Mouse (Mus musculus) T-cell, adult 2 months (primary cell): ENCODE data around the gene Auts2.

Source experiments
- DNase-seq: peaks from one replicate; pipeline ENCODE4 v3.0.0; 2022; ENCODE audit warnings: low spot score

The Auts2 gene

DNA sequence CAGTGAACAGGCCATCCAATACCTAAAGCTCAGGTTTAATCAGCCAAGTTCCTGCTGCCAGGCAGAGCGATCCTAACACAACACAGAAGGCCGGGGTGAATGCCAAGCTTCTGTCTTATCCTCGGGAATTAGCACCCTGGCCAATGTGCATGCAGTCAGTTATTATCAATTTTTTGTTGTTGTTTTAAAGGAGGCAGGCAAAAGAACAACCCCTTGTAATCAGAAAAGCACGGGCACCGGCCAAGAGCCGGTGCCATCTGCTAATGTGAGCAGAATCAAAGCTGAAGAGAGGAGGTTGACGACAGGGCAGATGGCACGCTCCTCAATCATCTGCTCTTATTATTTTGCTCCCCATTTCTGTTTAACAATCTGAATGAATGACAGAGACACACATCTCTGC is 373.1 kb downstream of the Auts2 start:
- DNase-seq = no peak

DNA sequence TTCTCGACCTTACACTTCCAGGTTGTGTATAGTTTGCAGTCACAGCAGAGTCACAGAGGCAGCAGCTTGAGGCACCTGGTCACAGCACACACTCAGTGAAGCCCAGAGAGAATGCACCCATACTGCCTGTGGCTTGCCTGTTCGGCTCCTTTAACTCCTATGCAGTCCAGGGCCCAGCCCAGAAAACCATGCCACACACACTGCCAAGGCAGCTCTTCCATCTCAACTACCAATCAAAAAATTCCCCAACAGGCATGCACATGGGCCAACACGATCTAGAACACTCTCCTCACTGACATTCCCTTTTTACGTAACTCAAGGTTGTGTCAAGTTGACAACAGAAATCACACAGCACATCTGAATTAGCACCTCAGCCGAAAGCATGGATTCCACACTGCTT is 374.3 kb downstream of the Auts2 start:
- DNase-seq = no peak

DNA sequence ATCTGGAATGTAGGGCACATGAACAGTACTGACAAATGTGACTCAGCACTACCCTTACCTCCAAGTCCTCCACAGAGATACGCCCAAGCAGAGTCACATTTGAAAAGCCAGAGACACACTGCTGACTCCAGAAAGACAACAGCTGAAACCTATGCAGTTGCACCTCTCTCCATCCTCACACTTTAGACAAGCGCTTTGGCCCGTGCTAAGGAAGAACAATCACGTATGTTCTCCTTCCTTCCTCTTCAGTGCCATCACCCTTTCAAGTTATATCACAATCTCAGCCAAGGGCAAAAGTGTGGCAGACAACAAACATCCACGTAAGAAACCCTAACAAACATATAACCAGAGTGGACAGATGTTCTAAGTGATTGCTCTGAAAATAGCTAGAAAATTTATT is 374.9 kb downstream of the Auts2 start:
- DNase-seq = no peak

DNA sequence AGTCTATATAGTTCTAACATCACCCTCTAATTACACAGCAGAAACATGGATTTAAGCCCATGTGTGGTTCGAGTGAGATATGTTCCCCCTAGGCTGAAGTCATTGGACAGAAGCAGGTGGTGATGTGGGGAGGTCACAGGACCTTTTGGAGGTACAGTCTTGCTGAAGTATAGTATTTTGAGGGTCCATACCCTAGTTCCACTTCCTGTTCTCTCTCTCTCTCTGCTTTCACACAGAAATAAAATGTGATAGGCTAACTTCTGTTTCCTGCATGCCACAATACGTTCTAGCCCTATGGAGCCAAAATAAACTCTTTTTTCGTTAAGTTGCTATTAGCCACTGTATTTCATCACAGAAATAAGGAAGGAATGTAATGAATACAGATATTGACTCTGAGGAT is 376.6 kb downstream of the Auts2 start:
- DNase-seq = no peak

DNA sequence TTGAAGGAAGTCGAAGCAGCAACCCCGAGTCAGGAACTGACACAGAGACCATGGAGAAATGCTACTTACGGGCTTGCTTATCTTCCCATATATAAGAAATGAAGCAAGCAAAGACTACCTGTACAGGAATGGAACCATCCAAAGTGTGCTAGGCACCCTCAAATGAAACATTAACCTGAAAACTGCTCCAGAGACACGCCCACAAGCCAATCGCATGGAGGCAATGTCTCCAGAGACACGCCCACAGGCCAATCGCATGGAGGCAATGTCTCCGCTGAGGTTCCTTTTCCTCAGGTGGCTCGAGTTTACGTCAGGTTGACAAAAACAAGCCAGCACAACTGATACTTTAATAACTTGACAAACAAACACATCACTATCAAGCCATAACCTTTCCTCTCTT is 379.2 kb downstream of the Auts2 start:
- DNase-seq = no peak

DNA sequence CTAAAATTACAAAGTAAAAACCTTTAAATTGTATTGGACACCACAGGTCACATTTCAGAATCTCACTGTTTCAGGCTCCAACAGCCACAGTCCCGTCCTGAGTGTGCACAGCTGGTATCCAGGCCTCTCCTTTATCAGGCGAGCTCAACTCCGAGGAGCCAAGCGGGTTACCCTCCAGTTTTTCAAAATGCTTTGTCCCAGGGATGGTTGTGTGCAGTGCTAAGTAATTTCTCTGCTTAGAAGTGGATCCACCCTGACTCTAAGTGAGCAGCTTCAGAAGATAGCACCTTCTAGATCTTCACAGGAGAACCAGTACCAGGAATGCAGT is 381.0 kb downstream of the Auts2 start:
- no peak for DNase-seq

DNA sequence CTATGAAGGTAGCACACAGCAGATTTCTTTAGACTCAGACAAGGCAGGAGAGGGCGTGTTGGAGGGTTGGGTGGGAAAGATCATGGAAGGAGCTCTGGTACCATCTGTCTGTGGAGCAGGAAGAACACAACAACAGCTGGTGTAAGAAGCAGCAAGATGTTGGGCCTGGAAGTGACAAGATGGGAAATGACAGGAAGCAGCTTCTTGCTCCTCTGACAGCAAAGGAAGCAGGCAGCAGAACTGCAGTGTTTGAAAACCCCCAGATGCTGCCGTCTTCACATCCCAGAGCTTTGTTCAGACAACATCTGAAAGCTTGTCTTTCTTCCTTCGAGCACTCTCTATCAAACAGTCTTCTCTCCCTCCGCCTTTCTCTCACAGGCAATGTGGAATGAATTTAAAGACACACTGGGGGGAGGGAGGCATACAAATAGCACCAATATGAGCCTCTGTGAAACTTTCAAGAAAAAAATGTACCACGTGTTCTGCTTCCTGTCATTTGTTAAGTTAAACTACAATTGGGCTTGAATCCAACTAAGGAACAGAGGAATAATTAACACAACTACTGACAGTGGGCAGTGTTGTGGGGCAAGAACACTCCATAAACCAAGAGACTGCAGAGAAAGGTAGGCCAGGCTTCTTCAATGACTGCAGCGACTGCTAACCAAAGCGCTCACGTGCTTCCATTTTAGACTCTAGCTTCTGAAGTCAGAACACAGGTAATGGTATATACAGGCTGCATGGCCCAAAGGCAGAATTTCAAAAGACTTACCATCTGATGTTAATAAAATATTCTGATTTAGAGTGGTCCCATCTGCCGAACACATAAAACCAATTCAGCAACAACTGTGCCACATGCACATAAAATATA is 381.6 kb downstream of the Auts2 start:
- DNase-seq = no peak

DNA sequence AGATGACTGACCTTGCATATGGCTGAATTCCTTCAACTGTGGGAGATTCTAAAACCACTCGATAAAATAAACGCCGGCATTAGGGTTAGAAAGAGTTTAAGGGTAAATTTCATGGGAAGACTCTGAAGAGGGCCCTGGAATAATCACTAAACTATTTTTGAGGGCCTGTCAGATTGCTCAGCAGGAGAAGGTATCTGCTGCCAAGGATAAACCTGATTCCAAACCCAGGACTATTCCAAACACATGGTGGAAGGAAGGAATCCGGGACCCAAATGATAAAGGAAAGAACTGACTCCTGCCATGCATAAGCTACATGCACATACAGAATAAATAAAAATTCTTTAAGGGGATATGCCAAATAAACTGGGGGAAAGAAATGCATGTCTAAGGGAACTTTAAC is 399.0 kb downstream of the Auts2 start:
- no peak for DNase-seq

DNA sequence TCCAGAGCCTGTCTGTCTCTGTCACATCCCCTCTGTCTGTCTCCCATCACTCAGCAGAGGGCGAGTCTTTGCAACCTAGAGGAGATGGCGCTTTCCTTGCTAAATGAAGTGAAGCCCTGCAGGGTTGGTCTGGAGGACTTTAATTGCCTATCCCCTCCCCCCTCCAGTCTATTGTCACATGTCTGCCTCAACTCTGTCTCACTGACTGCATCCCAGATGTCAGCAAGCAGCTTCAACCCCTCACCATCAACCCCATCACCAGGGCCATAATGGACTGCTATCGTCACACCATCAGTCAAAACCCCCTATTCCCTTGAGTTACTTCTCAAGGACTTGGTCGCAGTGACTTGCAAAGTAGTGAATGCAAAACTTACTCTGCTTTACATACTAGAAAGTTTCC is 402.3 kb downstream of the Auts2 start:
- DNase-seq = no peak

DNA sequence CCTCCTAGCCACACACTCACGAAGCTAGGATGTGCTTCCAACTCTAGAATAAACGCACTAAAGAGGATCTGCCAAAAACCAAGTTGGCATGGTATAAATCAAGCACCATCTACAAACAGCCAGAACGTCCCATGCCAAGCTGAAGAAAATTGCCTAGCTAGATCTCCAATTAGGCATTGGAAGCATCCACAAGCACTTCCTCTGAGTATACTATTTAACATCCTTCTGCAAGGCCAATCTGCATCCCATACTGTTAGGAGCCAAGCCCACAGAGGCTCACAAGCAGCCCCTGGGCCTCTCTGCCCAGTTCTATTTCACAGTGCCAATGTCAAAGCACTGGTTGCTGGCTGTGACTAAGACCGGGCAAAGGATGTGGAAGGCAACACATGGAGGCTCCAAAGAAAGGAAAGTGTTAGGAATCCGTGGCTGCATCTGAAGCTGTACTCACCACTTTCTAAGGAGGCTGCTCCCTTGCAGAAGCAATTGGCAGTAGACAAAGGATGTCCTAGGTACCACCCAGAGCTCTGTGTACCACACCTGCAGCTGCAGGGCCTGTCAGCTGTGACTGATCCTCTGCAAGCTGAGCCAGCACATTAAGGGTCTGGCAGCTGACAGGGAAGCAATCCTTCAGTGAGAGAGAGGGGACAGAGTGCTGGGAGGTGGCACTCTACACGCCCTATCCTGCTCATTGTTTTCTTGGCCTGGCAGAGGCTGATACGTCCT is 407.0 kb downstream of the Auts2 start:
- DNase-seq = no peak

DNA sequence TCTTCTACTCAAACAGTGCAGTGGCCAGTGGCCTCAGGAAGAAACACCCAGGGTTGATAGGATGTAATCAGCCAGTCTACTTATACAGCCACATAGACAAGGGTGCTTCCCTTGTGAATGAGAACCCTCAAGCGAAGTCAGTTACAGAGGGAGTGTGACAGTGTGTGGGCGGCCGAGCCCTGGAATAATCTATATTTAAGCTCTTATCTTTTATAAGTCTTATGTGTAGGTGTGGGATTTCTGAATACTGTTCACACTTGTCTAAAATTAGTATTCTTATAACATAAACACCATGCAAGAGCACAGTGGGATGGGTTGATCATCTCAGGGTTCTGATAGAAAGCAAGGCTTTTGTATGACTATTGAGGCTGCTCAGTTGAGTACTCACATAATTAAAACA is 411.2 kb downstream of the Auts2 start:
- DNase-seq = no peak

DNA sequence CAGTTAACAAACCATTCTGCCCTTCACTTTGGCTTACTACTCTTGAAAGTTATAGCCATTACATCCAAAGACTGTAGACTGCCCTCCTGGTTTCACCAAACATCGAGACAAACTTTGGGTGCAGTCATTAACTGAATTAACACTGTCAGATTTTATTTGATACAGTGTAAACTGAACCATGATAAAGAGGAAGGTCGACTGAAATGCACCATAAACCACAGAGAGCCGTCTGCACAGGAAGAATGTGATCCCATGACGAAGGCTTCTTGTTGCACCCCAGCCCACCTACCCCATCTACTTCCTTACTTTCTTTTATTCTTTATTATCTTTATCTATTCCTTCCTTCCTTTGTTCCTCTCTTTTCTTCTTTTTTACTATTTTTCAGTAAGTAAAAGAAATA is 412.6 kb downstream of the Auts2 start:
- no peak for DNase-seq

DNA sequence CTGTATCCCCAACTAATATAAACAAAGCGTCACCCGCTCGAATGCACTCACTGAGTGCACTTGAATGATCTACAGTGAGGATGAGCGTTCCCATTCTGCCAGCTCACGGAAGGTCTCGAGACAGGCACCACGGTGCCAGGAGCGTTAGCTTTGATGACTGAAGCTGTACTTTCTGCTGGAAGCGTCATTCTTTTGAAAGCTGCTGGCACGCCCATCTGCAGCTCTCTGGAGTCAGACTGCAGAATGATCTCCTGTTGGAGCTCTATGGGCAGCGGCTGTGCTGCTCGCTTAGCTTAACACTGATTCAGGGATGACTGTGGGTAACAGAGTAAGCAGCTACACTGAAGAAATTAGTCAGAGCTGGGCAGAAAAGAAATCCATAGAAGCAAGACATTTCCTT is 416.5 kb downstream of the Auts2 start:
- DNase-seq = no peak

DNA sequence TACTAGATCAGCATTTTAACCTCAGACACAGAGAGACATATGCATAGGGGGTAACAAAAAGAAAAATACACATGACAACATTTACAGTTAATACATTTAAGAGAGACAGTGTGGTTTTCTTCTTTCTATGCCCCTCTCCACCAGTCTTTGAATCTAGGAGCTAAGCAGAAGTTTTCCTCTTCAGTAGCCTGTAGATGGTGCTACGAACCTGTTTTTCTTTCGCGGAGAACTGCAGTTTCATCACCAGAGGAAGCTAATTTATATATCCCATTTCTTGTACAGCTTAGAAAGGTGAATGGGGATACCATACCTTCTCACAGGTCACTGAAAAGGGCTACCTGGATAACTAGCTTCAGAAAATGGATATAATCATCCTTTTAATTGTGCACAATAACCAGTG is 427.5 kb downstream of the Auts2 start:
- no peak for DNase-seq

DNA sequence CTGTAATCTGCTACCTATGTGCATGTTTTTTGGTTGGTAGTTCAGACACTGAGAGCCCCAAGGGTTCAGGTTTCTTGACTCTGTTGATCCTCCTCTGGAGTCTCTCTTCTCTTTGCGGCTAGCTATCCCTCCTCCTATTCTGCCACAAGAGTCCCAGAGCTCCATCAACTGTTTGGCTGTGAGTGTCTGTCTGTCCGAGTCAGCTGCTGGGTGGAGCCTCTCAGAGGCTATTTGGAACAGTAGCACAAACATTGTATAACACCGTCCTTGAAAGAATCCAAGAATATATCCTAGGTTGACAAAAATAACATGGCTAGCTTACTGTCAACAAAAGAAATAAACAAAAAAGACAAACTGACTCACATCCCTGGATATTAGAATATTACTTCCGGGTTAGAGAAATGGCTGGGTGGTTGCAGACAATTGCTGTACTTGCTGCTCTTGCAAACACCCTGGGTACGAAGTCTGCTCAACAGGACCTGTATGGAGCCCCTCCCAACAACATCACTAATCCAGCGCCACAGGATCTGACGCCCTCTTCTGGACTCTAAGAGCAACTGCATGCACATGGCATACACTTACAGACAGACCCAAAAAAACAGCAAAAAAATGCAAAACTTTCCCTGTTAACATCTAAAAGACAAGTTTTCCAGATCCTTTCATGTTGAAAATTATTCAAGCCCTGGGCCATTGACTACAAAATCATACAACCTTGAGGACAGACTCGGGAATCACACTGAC is 428.4 kb downstream of the Auts2 start:
- no peak for DNase-seq

DNA sequence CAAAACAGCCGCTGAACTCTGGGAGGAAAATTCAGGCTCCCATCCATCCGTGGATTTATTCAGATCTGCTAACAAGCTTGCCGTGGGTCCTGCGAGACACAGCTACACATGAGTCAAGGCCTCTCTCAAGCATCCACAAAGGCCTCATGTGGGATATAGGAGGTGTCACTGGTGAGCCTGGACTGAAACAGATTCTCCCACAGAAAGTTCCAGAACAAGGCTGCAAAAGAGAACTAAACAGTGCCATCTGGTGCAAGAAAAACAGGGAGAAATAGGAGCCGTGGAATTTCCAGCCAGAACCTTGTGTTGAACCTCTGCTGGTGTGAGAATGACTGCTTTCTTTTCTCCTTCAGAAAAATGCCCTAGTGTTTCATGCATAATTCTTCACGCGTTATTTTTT is 429.7 kb downstream of the Auts2 start:
- no peak for DNase-seq

DNA sequence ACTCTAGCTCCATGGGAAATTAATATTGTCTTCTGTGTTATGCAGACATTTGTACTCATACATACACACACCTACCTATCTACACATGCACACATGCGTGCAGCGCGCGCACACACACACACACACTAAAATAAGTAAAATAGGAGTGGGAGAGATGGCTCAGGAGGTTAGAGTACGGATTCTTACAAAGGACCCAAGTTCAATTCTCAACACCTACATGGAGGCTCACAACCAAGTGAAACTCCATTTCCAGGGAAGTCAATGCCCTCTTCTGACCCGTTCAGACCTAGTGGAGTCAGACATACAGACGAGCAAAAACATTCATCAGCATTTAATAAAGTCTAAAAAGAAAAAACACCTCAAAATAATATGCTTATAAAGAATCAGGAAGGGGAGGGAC is 430.5 kb downstream of the Auts2 start:
- DNase-seq = no peak

DNA sequence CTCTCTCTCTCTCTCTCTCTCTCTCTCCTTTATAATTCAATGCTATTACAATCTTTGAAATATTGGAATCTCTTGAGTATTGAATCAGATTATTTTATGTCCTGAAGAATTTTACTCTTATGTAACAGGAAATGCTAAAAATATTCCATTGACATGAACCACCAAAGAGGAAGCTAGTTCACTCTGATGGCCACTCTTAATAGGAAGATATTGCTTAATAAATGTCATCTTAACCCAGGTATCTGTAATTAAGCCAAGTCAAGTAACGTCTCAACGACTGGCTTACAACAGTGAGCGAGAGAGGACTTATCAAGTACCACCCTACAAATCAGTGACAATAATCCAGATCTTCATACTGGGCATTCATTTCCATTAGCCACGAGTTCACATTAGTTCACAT is 440.7 kb downstream of the Auts2 start:
- no peak for DNase-seq

DNA sequence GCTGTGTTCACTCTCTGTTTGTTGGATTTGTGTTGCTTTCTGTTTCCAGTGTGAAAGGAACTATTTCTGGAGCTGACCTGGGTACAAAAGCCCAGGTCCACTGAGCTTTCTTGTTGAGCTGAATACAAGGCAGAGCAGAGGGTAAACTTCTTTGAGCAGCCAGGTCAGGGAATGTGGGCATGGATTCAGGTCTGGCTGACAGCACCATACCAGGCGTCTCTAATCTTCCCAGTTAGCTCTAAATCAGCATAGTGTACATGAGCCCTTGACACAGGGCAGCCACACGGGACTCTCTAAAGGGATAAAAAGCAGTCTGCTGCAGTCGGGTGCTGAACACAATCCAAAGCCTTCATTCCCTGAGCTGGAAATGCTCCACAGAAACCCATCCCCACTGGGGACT is 444.7 kb downstream of the Auts2 start:
- no peak for DNase-seq

DNA sequence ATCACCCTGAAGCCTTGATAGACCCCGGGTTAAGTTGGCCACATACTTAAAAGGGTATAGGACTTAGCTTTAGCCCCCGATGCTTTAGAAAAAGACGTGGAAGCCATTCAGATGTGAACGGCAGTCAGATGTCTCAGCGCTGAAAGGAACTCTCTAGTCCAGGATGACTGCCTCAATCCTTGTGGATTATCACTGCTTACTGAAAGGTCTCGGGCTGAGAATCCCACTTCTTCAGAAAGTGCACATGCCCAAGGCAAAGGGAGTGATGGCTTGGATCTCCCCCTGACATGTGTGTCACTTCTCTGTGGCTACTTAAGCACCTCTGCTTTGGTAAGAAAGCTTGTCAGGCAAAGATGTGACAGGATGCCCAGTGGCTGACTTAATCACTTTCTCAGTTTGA is 450.4 kb downstream of the Auts2 start:
- no peak for DNase-seq

DNA sequence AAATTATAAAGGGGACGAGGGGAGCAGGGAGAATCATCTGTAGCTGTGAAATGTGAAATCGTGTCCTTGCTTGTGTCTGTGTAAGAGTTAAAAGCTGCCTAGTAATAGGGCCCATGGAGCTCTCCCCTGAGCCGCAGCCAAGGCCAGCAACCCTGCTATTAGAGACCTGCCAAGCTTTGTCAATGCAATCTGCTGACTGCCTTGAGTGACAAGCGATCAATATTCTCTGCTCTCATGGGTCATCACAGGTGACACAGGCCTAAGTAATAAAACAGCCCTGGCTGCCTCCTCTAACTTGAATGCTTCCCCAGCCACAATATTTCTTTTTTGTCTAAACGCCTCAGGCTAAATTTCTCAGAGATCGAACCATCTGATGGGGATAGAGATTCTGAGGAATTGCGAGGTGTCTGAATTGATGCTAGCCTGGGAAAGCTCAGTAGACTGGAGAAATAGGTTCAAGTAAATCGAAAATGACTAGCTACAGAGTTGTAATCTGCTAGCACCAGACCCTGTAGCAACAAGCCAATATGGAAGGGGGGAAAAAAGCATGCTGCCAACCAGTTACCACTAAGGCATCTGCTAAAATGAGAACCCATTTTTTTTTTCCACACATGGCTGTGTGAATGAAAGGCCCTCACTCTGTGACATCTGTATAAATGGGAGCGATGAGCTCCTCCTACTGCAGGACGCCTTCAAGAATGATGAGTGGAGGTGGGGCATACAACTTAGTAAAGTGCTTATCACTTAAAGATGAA is 453.5 kb downstream of the Auts2 start:
- no peak for DNase-seq

DNA sequence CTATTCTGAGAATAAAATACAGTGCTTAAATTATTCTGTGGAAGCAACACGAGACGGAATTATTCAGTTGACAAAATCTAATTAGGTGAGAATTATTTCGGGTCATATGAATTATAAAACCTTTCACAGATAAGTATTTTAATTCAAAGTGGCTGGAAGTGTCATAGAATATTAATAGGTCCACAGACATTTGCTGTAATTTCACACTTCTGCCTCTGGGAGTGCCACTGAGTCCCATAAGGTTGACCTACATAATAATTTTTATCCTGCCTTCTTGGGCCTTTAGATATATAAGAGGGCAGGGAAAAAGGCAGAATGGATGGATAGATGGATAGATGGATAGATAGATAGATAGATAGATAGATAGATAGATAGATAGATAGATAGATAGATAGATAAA is 454.6 kb downstream of the Auts2 start:
- DNase-seq = no peak
